Mouse (Mus musculus) central nervous system, embryonic 11.5 days (tissue): ENCODE measurements around the gene Gm20914. TPM values are rescaled to one million over a fixed set of nuclear protein-coding genes. Genes with fewer than 3 reads are reported as not detected.

Source experiments
- polyA plus RNA-seq: library from polyadenylated mRNA; depleted of rRNA; stranded (reverse); fragments of >200 nt; gene quantifications from 2 replicates; pipeline ENCODE4 v1.2.3, GENCODE M21; 2012; rRNA removed

Gm20914 gene
- polyA plus RNA-seq = not detected in 2 replicates

GRCm38 (mm10) chrY:5725678-5726077, at the start of gene Gm20914:
TSS of gene Gm20914 (plus strand) at chrY:5725978.

Other genes with a start within 250 kb of the Gm20914 start
- gene Gm21854, start 69.0 kb upstream of the Gm20914 start, polyA plus RNA-seq = not detected in 2 replicates
- gene Gm28171, start 67.4 kb downstream of the Gm20914 start, polyA plus RNA-seq = not detected in 2 replicates
- not detected in 2 replicates for gene Gm21778, start 216.5 kb downstream of the Gm20914 start, polyA plus RNA-seq